Mouse (Mus musculus): ENCODE measurements around the gene Myl6. TPM values are rescaled to one million over a fixed set of nuclear protein-coding genes. Genes with fewer than 3 reads are reported as not detected.
"Not testable (repeated sequence)": the region's sequence is repeated elsewhere in the genome, so short reads cannot be mapped to it uniquely, and the experiment has no call there.

The Myl6 gene
- polyA plus RNA-seq, 1 experiment from 2014 or later = 780 TPM

GRCm38 (mm10) chr10:128505371-128505667, 11.4 kb upstream of the Myl6 start:
- not testable (repeated sequence) for H3K4me3 ChIP-seq, H3K9me3 ChIP-seq
- 87% methylated on average over 5 of the region's 5 CpGs for WGBS

GRCm38 (mm10) chr10:128504641-128505370, 10.9 kb upstream of the Myl6 start:
- H3K27ac ChIP-seq = 0 out of 2 replicates have a peak overlapping the region, but pooled peaks have one; percentile 6
- H3K36me3 ChIP-seq (replicated peaks) = peaks cover 3% of the 10 kb centered on the region; the same call in 1 of the 2 replicates
- H3K4me1 ChIP-seq = no peaks in the 10 kb centered on the region
- no peaks in the 10 kb centered on the region for H3K27me3 ChIP-seq (ENCODE audit: poor library complexity, severe bottlenecking)
- no peak for DNase-seq (ENCODE audit: extremely low spot score, low spot score)
- H3K9me3 ChIP-seq = 0 out of 2 replicates have a peak, but pooled peaks cover 2% of the 10 kb centered on the region
- no peak overlapping the region for H3K4me3 ChIP-seq
- WGBS = 79% methylated on average over 9 of the region's 9 CpGs

More at GRCm38 (mm10) chr10:128505371-128505667, 11.4 kb upstream of the Myl6 start:
- not testable (repeated sequence) for DNase-seq (ENCODE audit: extremely low spot score, low spot score); H3K36me3 ChIP-seq (replicated peaks); H3K27ac ChIP-seq; H3K4me1 ChIP-seq; H3K27me3 ChIP-seq (ENCODE audit: poor library complexity, severe bottlenecking)

- H3K4me3 ChIP-seq = no peak overlapping the region
- H3K36me3 ChIP-seq (replicated peaks) = peaks cover 3% of the 10 kb centered on the region; the same call in 1 of the 2 replicates
- 0 out of 2 replicates have a peak, but pooled peaks cover 2% of the 10 kb centered on the region for H3K9me3 ChIP-seq
- H3K4me1 ChIP-seq = peaks cover 7% of the 10 kb centered on the region
- no peaks in the 10 kb centered on the region for H3K27me3 ChIP-seq (ENCODE audit: poor library complexity, severe bottlenecking)
- WGBS = 97% methylated on average over 3 of the region's 3 CpGs
- H3K27ac ChIP-seq = no peak overlapping the region
- no peak for DNase-seq (ENCODE audit: extremely low spot score, low spot score)
Measured at GRCm38 (mm10) chr10:128504012-128504411, 10.1 kb upstream of the Myl6 start.

GRCm38 (mm10) chr10:128503532-128503931, 9.6 kb upstream of the Myl6 start:
- Histone ChIP-seq H3K27me3 (ENCODE audit: poor library complexity, severe bottlenecking) (no peaks in the 10 kb centered on the region), H3K4me1 (peaks cover 7% of the 10 kb centered on the region), H3K4me3 (no peak overlapping the region), H3K36me3 (replicated peaks) (peaks cover 3% of the 10 kb centered on the region; the same call in 1 of the 2 replicates), H3K9me3 (0 out of 2 replicates have a peak, but pooled peaks cover 2% of the 10 kb centered on the region), H3K27ac (no peak overlapping the region)
- WGBS = 73% methylated on average over 8 of the region's 8 CpGs
- DNase-seq (ENCODE audit: extremely low spot score, low spot score) = no peak

GRCm38 (mm10) chr10:128502341-128502740, 8.4 kb upstream of the Myl6 start:
- 90% methylated on average over 5 of the region's 5 CpGs for WGBS
- Histone ChIP-seq H3K27me3 (ENCODE audit: poor library complexity, severe bottlenecking) (peaks cover 1% of the 10 kb centered on the region; the same call in 1 of the 2 replicates), H3K27ac (no peak overlapping the region), H3K36me3 (replicated peaks) (peaks cover 3% of the 10 kb centered on the region; the same call in 1 of the 2 replicates), H3K4me1 (peaks cover 19% of the 10 kb centered on the region), H3K9me3 (0 out of 2 replicates have a peak, but pooled peaks cover 2% of the 10 kb centered on the region), H3K4me3 (no peak overlapping the region)
- DNase-seq (ENCODE audit: extremely low spot score, low spot score) = no peak

- 4% methylated on average over 21 of the region's 21 CpGs for WGBS
- H3K27ac ChIP-seq = peak overlapping the region; percentile 81
Measured at GRCm38 (mm10) chr10:128499116-128499671, 5.2 kb upstream of the Myl6 start.

GRCm38 (mm10) chr10:128498590-128498989, 4.6 kb upstream of the Myl6 start, which contains the start of gene Myl6b:
Gene Myl6b (minus strand): TSS chr10:128498685.
- H3K4me1 ChIP-seq = peaks cover 43% of the 10 kb centered on the region
- peak; percentile 97 for DNase-seq (ENCODE audit: extremely low spot score, low spot score)
- under 1% methylated on average over 27 of the region's 27 CpGs for WGBS
- no peaks in the 10 kb centered on the region for H3K9me3 ChIP-seq
- H3K36me3 ChIP-seq (replicated peaks) = no peaks in the 10 kb centered on the region
- H3K27ac ChIP-seq = peak within 1 kb of the TSS; percentile 81
- H3K27me3 ChIP-seq (ENCODE audit: poor library complexity, severe bottlenecking) = peaks cover 14% of the 10 kb centered on the region
- peak within 1 kb of the TSS; percentile 67 for H3K4me3 ChIP-seq

More at GRCm38 (mm10) chr10:128499116-128499671, 5.2 kb upstream of the Myl6 start:
- Histone ChIP-seq H3K4me1 (peaks cover 43% of the 10 kb centered on the region), H3K4me3 (peak overlapping the region; percentile 67), H3K36me3 (replicated peaks) (no peaks in the 10 kb centered on the region), H3K9me3 (no peaks in the 10 kb centered on the region), H3K27me3 (ENCODE audit: poor library complexity, severe bottlenecking) (peaks cover 14% of the 10 kb centered on the region)
- DNase-seq (ENCODE audit: extremely low spot score, low spot score) = peak; percentile 57

- Histone ChIP-seq H3K9me3 (no peaks in the 10 kb centered on the region), H3K27ac (0 out of 2 replicates have a peak overlapping the region, but pooled peaks have one; percentile 2), H3K27me3 (ENCODE audit: poor library complexity, severe bottlenecking) (peaks cover 14% of the 10 kb centered on the region), H3K4me3 (peak overlapping the region; percentile 67; the same call in 1 of the 2 replicates), H3K4me1 (peaks cover 51% of the 10 kb centered on the region), H3K36me3 (replicated peaks) (peaks cover 3% of the 10 kb centered on the region)
- 31% methylated on average over 6 of the region's 6 CpGs for WGBS
- DNase-seq (ENCODE audit: extremely low spot score, low spot score) = no peak
Measured at GRCm38 (mm10) chr10:128497134-128497737, 3.3 kb upstream of the Myl6 start.

GRCm38 (mm10) chr10:128496509-128497077, 2.6 kb upstream of the Myl6 start:
- Histone ChIP-seq H3K27ac (no peak overlapping the region), H3K9me3 (no peaks in the 10 kb centered on the region), H3K36me3 (replicated peaks) (peaks cover 9% of the 10 kb centered on the region), H3K4me1 (peaks cover 57% of the 10 kb centered on the region), H3K4me3 (no peak overlapping the region), H3K27me3 (ENCODE audit: poor library complexity, severe bottlenecking) (peaks cover 14% of the 10 kb centered on the region)
- no peak for DNase-seq (ENCODE audit: extremely low spot score, low spot score)
- WGBS = 28% methylated on average over 6 of the region's 6 CpGs

- Histone ChIP-seq H3K4me1 (peaks cover 64% of the 10 kb centered on the region), H3K36me3 (replicated peaks) (peaks cover 16% of the 10 kb centered on the region), H3K4me3 (no peak overlapping the region; the same call in 1 of the 2 replicates), H3K27me3 (ENCODE audit: poor library complexity, severe bottlenecking) (peaks cover 14% of the 10 kb centered on the region), H3K27ac (no peak overlapping the region), H3K9me3 (no peaks in the 10 kb centered on the region)
- DNase-seq (ENCODE audit: extremely low spot score, low spot score) = no peak
- WGBS = 75% methylated on average over 4 of the region's 4 CpGs
Measured at GRCm38 (mm10) chr10:128495903-128496302, 2.0 kb upstream of the Myl6 start.

GRCm38 (mm10) chr10:128495270-128495669, 1.3 kb upstream of the Myl6 start:
- WGBS = 82% methylated on average over 2 of the region's 2 CpGs
- peaks cover 65% of the 10 kb centered on the region for H3K4me1 ChIP-seq
- no peaks in the 10 kb centered on the region for H3K9me3 ChIP-seq
- H3K36me3 ChIP-seq (replicated peaks) = peaks cover 23% of the 10 kb centered on the region
- 0 out of 2 replicates have a peak overlapping the region, but pooled peaks have one; percentile 91 for H3K27ac ChIP-seq
- peak overlapping the region; percentile 85 for H3K4me3 ChIP-seq
- peaks cover 14% of the 10 kb centered on the region for H3K27me3 ChIP-seq (ENCODE audit: poor library complexity, severe bottlenecking)
- DNase-seq (ENCODE audit: extremely low spot score, low spot score) = no peak

GRCm38 (mm10) chr10:128494667-128495245, 811 bp upstream of the Myl6 start:
- Histone ChIP-seq H3K27me3 (ENCODE audit: poor library complexity, severe bottlenecking) (peaks cover 14% of the 10 kb centered on the region), H3K4me1 (peaks cover 65% of the 10 kb centered on the region), H3K9me3 (no peaks in the 10 kb centered on the region), H3K4me3 (peak overlapping the region; percentile 85), H3K36me3 (replicated peaks) (peaks cover 28% of the 10 kb centered on the region), H3K27ac (peak overlapping the region; percentile 91)
- no peak for DNase-seq (ENCODE audit: extremely low spot score, low spot score)
- WGBS = 65% methylated on average over 11 of the region's 11 CpGs
